Mouse (Mus musculus) c-Kit-negative CD71-positive TER-119-positive erythroid progenitor cells, embryonic 14.5 days (primary cell): ENCODE results near the gene Cd300lg.

ENCODE experiments used
- DNase-seq: peaks from one replicate; pipeline ENCODE4 v3.0.0-alpha.2; 2013; ENCODE audit warnings: low read depth, low spot score

The Cd300lg gene

DNA sequence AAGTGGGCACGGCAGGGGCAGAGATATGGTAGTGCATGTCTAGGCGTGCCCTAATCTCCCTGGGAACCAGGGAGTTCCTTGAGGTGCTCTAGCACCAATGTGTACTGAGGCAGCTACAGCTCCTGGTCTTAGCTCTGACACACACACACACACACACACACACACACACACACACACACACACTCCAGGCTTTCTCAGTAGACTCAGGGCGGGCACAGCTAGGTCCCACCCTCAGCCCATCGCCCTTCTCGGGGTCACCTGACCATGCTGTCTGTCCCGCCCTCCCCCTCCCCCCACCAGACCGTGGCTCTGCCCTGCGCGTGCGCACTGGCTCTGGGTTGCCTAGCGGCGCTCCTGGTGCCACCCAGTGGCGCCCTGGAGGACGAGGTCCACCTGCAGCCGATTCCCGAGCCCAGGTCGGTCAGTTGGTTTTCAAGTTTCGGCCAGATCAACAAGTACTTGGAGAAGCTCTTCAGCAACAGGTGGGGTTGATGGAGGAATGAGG lies 55.6 kb downstream of the Cd300lg start:
- peak; percentile 76 for DNase-seq

DNA sequence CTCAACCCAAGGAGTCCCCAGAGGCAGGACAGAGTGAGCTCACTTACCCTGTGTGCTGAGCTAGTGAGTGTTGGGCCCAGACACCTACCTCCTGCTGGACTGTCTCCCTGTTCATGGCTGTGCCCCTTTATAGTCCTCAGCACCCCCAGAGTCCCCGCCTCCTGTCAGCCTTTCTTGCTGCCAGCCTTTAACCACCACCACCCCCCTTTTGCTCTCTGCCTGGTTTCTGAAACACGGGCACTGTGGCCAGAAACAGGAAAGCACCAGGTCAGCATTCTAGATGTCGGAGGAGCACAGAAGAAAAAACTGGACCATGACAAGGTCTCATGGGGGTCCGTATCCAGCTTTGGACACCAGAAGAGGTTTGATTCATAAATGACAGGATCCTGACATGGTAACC lies 59.9 kb downstream of the Cd300lg start, which contains the start of gene Ppy:
Ppy (minus strand) TSS at position 101 of the 400 bp plus-strand sequence.
- DNase-seq: no peak

DNA sequence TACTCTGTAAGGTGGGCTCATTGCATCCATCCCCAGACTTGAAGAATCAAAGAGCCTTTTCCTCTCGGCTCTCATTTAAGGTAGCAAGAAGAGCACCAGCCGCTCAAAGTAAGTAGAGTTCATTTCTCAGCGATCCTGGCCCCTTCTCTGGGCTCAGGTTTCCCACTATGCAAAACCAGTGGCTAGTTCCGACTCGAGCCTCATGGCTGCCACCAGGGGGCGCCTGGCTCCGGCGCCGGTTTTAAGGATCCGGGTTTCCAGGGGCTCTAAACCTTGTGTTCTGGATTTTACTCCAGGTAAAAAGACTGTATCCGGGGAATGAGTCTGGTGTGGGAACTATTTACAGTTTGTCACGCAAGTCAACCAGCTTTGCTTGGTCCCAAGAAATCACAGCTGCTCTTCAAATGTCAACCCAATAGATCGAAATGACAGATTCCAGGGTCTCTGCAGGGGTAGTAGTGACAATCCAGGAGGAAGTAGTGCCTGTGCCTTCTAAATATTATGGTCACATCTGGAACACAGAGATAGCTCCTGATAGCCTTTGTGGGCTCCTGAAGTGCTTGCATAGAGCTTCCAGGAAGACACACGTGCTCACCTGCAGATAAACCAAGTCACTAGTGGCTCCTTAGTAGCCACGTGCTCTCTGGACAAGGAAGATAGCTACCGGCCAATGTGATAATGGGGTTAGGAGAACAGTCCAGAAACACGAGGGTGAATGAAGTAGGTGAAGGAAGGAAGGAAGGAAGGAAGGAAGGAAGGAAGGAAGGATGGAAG lies 61.4 kb downstream of the Cd300lg start:
- DNase-seq: peak; percentile 50
